Mouse (Mus musculus): Measurements from ENCODE around the gene 1700015F17Rik. TPM values are rescaled to one million over a fixed set of nuclear protein-coding genes. Genes with fewer than 3 reads are reported as not detected.
A peak's percentile ranks its signal among the peaks of the same experiment; 100 is the strongest.

Gene 1700015F17Rik
- total RNA-seq, 2 experiments from 2014 or later, result 1.6 TPM; not detected in 1

GRCm38 (mm10) chr5:5465256-5465655 lies 13.7 kb downstream of the 1700015F17Rik start:
- DNase-seq (ENCODE audit: low spot score in 2 of 2), result no peak
- intact Hi-C loops (cut with DNase I), result no loop called here

DNA sequence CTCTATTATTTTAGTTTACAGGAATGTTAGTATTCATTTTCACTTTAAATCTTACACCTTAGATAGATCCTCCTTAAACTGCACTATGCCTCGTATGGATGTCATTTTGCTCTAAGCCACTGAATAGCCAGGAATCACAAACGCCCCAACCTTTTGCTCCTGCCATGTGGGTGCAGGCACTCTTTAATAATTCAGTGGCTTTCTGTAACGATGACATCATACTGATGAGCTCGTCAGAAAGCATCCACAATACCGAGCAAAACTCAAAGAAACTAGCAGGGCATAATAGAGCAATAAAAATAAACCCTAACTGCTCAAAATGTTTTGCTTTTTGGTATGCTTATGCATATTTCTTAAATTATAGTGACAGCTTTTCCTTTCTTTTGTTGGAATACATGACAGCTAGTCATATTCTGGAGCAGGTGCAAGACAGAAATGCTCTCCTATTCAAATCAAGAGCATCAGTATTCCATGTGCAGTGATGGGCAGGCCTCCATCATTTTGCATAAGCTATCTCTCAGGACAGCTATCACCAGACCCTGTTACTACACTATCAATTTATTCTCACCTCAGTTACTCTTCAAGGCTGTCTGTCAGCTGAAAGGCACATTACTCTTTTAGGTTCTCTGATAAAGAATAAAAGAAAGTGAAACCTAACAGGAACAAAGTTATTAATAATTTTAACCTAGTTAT lies 47.1 kb downstream of the 1700015F17Rik start:
- intact Hi-C loops (cut with DNase I), result no loop called here
- DNase-seq (ENCODE audit: low spot score in 2 of 2), result no peak

- intact Hi-C loops (cut with DNase I), result no loop called here
- DNase-seq (ENCODE audit: low spot score in 2 of 2), result no peak
Measured at GRCm38 (mm10) chr5:5423723-5424171, 55.2 kb downstream of the 1700015F17Rik start.

DNA sequence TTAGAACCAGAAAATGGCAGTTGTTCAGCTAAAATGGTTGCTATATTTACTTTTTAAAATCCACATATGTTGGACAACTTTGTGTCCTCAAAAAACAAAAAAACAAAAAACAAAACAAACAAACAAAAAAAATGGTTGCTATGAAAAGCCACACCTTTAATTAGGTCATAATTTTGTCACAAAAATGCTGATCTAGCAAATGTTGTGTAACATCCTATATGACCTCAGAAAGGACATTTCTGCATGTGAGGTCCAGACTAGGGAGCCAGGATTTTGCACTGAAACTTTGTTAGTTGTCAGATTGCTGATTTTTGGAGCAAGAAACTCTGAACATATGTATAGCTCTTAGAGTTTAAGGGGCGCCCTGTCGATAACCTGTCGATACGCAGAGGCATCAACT lies 55.9 kb downstream of the 1700015F17Rik start:
- intact Hi-C loops (cut with DNase I), result no loop called here

DNA sequence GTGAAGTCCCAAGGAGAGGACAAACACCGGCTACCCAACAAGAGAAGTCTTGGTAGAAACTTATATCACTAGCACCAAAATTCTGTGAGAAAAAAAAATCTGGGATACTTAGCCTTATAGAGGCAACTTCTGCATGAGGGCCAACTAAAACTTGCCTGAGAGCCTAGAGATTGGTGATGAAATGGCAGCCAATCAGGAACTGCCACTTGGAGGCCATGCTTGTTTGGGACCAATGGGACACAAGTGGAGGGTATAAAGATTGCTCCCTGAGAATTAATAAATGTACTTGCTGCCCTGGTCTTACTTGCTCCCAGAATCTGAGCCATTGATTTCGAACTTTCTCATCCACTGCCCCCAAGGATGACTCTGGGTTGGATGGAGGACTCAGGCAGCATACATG lies 57.5 kb downstream of the 1700015F17Rik start:
- no peak for DNase-seq (ENCODE audit: low spot score in 2 of 2)
- intact Hi-C loops (cut with DNase I), result no loop called here

More for the DNA sequence above, 55.9 kb downstream of the 1700015F17Rik start:
- no peak for DNase-seq (ENCODE audit: low spot score in 2 of 2)

DNA sequence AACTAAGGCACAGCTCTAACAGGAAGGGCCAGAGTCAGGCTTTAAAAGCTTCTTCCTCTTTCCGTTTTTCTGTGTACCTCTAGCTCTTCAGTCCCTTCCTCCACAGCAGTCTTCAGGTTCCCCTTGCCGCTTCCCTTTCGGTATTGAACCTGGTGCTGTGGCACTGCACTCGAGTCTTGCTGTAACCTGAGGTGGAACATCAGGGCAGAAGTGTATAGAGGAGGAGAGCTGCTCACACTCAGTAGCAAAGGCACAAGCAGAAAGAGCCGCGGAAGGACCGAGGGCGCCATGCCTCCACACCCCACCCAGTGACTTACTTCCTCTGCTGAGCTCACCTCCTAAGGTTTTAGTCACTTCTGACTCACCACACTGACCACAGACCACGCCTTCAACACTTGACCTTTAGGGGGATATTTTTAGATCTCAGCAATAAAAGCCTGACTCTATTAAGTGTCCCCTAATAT lies 58.9 kb downstream of the 1700015F17Rik start, which contains the start of gene Cdk14:
TSS of gene Cdk14 (minus strand) at position 321 of the 464 bp plus-strand sequence.
- DNase-seq (ENCODE audit: low spot score in 2 of 2), result no peak
- intact Hi-C loops (cut with DNase I), result no loop called here

GRCm38 (mm10) chr5:5419253-5419652 lies 59.7 kb downstream of the 1700015F17Rik start:
- intact Hi-C loops (cut with DNase I), result no loop called here
- DNase-seq (ENCODE audit: low spot score in 2 of 2), result peak in 1 of 2 experiments; percentile 24

- intact Hi-C loops (cut with DNase I), result no loop called here
- DNase-seq (ENCODE audit: low spot score in 2 of 2), result no peak
Measured at GRCm38 (mm10) chr5:5414835-5415234, 64.1 kb downstream of the 1700015F17Rik start.

DNA sequence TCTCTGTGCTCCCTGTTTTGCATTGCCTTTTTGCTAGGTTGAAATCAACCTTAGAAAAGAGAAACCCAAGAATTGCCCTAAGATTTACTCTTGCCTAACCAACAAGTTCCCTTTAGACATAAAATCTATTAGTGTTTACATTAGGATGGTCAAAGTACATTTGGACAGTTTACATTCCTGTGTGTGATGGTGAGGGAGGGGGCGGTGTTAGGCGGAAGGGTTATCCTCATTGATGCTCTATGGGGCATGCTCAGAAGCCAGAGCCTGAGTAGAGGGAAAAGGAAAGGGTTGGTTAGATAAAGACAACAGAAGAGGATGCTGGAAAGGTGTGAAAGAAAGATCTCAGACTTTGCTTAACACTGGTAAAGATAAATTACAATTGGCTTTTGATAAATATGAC lies 67.1 kb downstream of the 1700015F17Rik start:
- intact Hi-C loops (cut with DNase I), result no loop called here
- DNase-seq (ENCODE audit: low spot score in 2 of 2), result no peak

GRCm38 (mm10) chr5:5401986-5402385 lies 77.0 kb downstream of the 1700015F17Rik start:
- intact Hi-C loops (cut with DNase I), result no loop called here
- peak; percentile 12 to 59 for DNase-seq (ENCODE audit: low spot score in 2 of 2)

DNA sequence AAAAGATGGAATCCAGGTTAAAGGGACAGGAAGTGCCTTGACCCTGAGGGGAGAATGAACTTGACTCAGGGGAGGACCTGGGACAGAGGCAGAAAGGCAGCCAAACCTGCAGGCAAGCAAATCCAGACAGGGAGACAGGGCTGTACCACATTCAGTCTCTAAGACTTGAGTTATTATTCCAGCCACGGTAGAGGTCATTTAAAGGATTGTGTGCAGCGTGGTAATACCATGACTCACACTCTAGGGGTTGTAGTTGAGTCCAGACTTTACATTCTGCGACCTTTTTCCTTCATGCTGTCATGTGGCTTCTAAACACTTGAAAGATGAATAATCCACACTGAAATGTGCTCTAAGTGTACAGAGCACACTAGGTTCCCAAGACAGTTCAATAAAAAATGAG lies 86.2 kb downstream of the 1700015F17Rik start:
- intact Hi-C loops (cut with DNase I), result no loop called here
- DNase-seq (ENCODE audit: low spot score in 2 of 2), result no peak

Other genes with a start within 250 kb of the 1700015F17Rik start
- gene Cdk14, start 58.8 kb downstream of the 1700015F17Rik start, total RNA-seq (2021), result 100 to 1,000 TPM; 171 to 187 TPM
- gene Cldn12, start 35.8 kb upstream of the 1700015F17Rik start, total RNA-seq (2021), result 10 to 100 TPM; 44.3 to 47.1 TPM
- gene Gtpbp10, start 80.4 kb upstream of the 1700015F17Rik start, total RNA-seq (2021), result 1 to 10 TPM; 8.6 to 8.7 TPM
- gene Gm8773, start 94.7 kb upstream of the 1700015F17Rik start, total RNA-seq (2021), result under 1 TPM in 1 of 2 experiments, not detected in 1; 0.37 TPM
- gene Cfap69, start 185.1 kb upstream of the 1700015F17Rik start, total RNA-seq (2021), result 10 to 100 TPM; 16.7 to 18.6 TPM
- 1 to 10 TPM; 8.2 to 9.1 TPM for gene Steap2, start 215.4 kb upstream of the 1700015F17Rik start, total RNA-seq (2021)